Mouse (Mus musculus) left cerebral cortex, adult 18-20 months (tissue): ENCODE measurements around the gene Rxfp3. TPM values are rescaled to one million over a fixed set of nuclear protein-coding genes. Genes with fewer than 3 reads are reported as not detected.

ENCODE experiments used
- DNase-seq, 2 experiments: peaks; one replicate each; pipeline ENCODE4 v3.0.0; 2021 to 2022; ENCODE audit warnings: low spot score in 2 of 2, mixed read lengths in 1 of 2
- long read RNA-seq, 2 experiments: library from polyadenylated mRNA; stranded (forward); transcript quantifications; one replicate each; pipeline ENCODE4 v2.0.0; 2021
- total RNA-seq, 2 experiments: library from RNA; stranded (reverse); gene quantifications; 2 replicates each; pipeline ENCODE4 v1.2.3; 2021

The Rxfp3 gene
- 1 to 10 TPM; 2.5 to 3.6 TPM for total RNA-seq
- long read RNA-seq, experiment 1, full-length matches to known transcripts, result 5 of 5 reads
- long read RNA-seq, experiment 1, partial matches to known transcripts, result 0 of 5 reads
- long read RNA-seq, experiment 1, other reads (novel, unspliced or antisense), result 0 of 5 reads
- long read RNA-seq, experiment 2, full-length matches to known transcripts, result 1 of 1 reads
- long read RNA-seq, experiment 2, partial matches to known transcripts, result 0 of 1 reads
- long read RNA-seq, experiment 2, other reads (novel, unspliced or antisense), result 0 of 1 reads

GRCm38 (mm10) chr15:11037711-11038110, at the start of gene Rxfp3:
Gene Rxfp3 (minus strand): TSS chr15:11037991.
- peak; percentile 13 to 14 for DNase-seq

- DNase-seq, result no peak
Measured at GRCm38 (mm10) chr15:11084993-11085365, 47.2 kb upstream of the Rxfp3 start.

GRCm38 (mm10) chr15:11084241-11084992, 46.6 kb upstream of the Rxfp3 start:
- DNase-seq, result no peak

- no peak for DNase-seq
Measured at GRCm38 (mm10) chr15:11083678-11084077, 45.9 kb upstream of the Rxfp3 start.

- DNase-seq, result no peak
Measured at GRCm38 (mm10) chr15:11082961-11083569, 45.3 kb upstream of the Rxfp3 start.

- DNase-seq, result no peak
Measured at GRCm38 (mm10) chr15:11075726-11076361, 38.1 kb upstream of the Rxfp3 start.

- no peak for DNase-seq
Measured at GRCm38 (mm10) chr15:11067891-11068290, 30.1 kb upstream of the Rxfp3 start.

- no peak for DNase-seq
Measured at GRCm38 (mm10) chr15:11066299-11066698, 28.5 kb upstream of the Rxfp3 start.

- no peak for DNase-seq
Measured at GRCm38 (mm10) chr15:11065528-11066171, 27.9 kb upstream of the Rxfp3 start.

- DNase-seq, result no peak
Measured at GRCm38 (mm10) chr15:11064558-11065411, 27.0 kb upstream of the Rxfp3 start, which contains the start of gene Adamts12. Gene Adamts12 (plus strand): TSS chr15:11064790.

- DNase-seq, result no peak
Measured at GRCm38 (mm10) chr15:11064160-11064557, 26.4 kb upstream of the Rxfp3 start.

GRCm38 (mm10) chr15:11062903-11063302, 25.1 kb upstream of the Rxfp3 start:
- DNase-seq, result no peak

- no peak for DNase-seq
Measured at GRCm38 (mm10) chr15:11054440-11055080, 16.8 kb upstream of the Rxfp3 start.

GRCm38 (mm10) chr15:11053678-11054439, 16.1 kb upstream of the Rxfp3 start:
- no peak for DNase-seq

GRCm38 (mm10) chr15:11042828-11043227, 5.0 kb upstream of the Rxfp3 start:
- DNase-seq, result no peak

GRCm38 (mm10) chr15:11041229-11041628, 3.4 kb upstream of the Rxfp3 start:
- DNase-seq, result no peak

- DNase-seq, result no peak
Measured at GRCm38 (mm10) chr15:11040067-11040466, 2.3 kb upstream of the Rxfp3 start.

- peak; percentile 52 for DNase-seq
Measured at GRCm38 (mm10) chr15:11038476-11038875, 685 bp upstream of the Rxfp3 start.

GRCm38 (mm10) chr15:11037376-11037695, 455 bp downstream of the Rxfp3 start:
- DNase-seq, result peak in 1 of 2 experiments; percentile 13
